Mouse (Mus musculus) T-helper 2 cell (primary cell): ENCODE measurements around the gene Olfr171.
"Not testable (repeated sequence)": the region's sequence is repeated elsewhere in the genome, so short reads cannot be mapped to it uniquely, and the experiment has no call there.

Experiments used
- in situ Hi-C: fragments of 300-600 bp; cut with MboI, MseI; formaldehyde crosslinking; loops from one replicate; pipeline ENCODE4 v1.15.1; 2025; ENCODE audit warnings: high pct_unique_total_duplicates

Olfr171 gene

DNA sequence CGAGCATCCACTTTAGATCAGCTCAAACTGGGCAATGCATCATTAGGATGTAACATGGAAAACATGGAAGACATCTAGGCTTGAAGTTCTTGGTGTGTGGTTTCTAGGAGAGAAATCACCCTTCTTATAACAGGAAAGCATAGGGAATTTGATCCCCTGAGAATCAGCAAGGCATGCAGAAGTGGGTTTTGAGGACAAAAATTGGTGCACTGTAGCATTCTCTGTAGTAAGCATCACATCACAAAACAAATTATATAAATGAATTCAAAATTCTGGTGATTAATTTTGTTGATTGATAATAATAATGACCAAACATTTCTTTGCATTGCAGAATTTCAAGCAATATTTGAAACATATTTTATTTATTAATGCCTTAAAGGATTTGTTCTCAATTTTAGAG lies at the start of gene Olfr171:
Gene Olfr171, minus strand, starts transcription at position 101 of the 400 bp plus-strand sequence.
- in situ Hi-C loops, result loop anchor here (25.0 kb wide), 1 partner anchor 1732 kb away; no protein-coding TSS in a partner anchor

DNA sequence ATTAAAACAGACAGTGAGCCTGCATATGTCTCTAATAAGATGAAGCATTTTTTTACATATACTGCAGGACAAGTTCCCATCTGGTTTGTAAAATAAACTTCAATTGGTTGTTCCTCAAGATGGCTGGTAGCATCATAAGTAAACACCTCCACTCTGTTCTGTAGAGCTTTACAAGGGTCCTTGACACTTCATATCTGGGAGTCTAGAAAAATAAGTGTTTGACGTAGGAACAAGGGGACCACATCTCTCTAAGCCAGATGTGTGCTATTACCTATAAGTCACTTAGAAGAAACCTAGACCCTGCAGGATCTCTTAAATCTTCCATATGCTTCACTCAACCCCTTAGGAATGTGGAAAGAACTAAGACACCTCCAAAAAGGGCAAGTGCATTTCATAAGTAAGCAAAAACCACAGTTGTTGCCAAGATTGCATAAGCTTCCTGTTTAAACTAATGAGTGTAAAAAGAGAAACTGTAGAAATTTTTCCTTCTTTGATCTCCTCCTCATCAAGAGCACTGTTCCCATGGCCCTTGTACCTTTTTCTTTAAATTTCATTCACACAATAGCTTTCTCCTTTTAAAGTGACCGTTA lies 41.1 kb upstream of the Olfr171 start:
- in situ Hi-C loops, result no loop called here

DNA sequence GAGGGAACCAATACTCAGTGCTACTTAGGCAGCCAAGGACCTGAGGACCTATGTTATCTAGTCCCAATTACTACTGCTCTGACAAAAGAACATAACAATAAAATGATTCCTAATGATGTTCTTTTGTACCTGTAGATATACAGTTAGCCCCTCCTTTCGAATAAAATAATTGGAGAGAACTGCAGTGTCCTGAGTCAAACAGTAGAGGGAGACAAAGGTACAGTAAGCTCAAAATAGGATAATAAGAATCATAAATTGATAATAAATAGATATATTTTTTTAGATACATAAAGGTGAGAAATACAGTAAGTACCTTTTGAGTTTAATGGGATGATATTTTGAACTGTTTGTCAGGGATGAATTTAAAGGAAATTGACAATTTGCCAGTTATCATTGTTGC lies 36.6 kb upstream of the Olfr171 start:
- in situ Hi-C loops, result no loop called here

DNA sequence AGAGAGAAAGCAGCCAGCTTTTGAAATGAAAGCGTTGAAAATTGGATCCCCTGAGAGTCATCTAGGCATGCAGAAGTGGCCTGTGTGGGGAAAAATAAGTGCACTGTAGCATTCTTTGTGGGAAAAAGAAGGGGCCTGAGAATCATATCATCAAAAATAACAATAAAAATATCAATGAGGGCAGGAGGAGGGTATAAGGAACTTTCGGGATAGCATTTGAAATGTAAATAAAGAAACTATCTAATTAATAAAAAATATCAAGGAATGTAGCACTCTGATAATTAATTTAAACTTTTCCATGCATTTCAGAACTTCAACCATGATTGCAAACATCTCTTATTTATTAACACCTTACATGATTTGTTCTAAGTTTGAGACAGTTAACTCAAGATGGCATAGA lies 17.9 kb downstream of the Olfr171 start, which contains the start of gene Olfr170:
Gene Olfr170, minus strand, starts transcription at position 101 of the 400 bp plus-strand sequence.
- in situ Hi-C loops, result not testable (repeated sequence)

DNA sequence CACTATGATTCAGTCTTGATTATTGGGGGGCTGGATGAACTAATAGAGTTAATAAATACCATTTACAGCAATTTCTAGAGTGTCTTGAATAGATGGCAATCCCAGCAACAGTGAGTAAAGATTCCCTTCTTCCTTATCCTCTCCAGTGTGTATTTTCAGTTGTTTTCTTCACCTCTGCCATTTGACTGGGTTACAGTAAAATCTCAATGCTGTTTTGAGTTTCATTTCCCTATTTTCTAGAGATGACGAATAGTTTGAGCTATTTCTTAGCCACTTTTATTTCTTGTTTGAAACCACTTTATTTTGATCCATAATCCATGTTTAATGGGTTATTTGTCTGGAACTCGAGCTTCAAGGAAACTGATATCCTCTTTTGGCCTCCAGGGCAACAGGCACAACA lies 26.6 kb downstream of the Olfr171 start:
- in situ Hi-C loops, result no loop called here
